Mouse (Mus musculus): Measurements from ENCODE around the gene Cdc37l1. TPM values are rescaled to one million over a fixed set of nuclear protein-coding genes. Genes with fewer than 3 reads are reported as not detected.

The Cdc37l1 gene
- total RNA-seq, 1 experiment, result 46.8 TPM

DNA sequence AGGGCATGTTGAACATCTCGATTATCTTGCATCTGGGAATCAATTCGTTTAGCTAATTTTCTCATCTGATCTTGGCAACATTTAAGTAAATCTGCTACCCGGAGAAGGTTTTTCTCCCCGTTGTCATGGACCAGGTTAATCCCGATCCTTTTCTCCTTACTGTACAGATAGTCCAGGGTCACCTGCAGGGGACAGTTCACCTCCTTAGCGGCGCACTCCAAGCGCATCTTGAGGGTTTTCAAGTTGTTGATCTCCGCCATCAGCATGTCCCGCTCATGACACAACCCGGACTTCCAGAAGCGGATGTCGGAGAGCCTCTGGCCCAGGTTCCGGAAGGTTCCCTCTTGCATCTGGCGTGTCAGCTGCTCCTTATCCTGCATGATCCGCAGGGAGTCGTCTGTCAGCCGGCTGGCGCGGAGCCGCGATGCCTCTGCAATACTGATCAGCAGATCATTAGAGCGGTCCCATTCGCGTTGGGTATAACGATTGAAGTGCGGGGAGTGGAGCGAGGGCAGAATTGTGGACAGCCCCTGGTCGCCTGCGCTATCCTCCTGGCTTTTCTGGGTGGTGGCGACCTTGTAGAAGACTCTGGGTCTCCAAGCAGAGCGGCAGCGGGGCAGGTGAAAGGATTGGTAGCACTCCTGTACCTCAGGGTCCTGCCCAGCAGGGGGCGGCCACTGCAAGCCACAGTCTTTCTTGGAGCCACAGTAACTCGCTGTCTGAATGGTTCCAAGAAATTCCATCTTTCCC lies 15.1 kb upstream of the Cdc37l1 start:
- DNase-seq (ENCODE audit: low read depth, low spot score), result peak; percentile 66
- in situ Hi-C loops (cut with MboI; ENCODE audit: low sequenced_read_pairs in 2 of 2, unreplicated experiment in 2 of 2), result no loop called here
- no peaks in the 10 kb centered on the region for H3K36me3 ChIP-seq (ENCODE audit: control insufficient read depth, insufficient read depth, low read length, poor library complexity, severe bottlenecking)
- no peak overlapping the region for H3K27ac ChIP-seq (ENCODE audit: insufficient read depth, low read depth, low read length, poor library complexity, severe bottlenecking)
- TF ChIP-seq HCFC1 (IDR thresholded peaks at IDR 0.05; ENCODE audit: borderline replicate concordance, insufficient read depth, low read length) (no peak), CHD2 (IDR thresholded peaks at IDR 0.05; ENCODE audit: low read depth, low read length) (no peak), MAFK (IDR thresholded peaks at IDR 0.05; ENCODE audit: insufficient read depth, low read depth, low read length) (no peak), ZC3H11A (IDR thresholded peaks at IDR 0.05; ENCODE audit: borderline replicate concordance, low read depth, low read length) (peak; percentile 61; the same call in 1 of the 2 replicates)
- no peaks in the 10 kb centered on the region for H3K4me1 ChIP-seq (ENCODE audit: control insufficient read depth in 2 of 2, insufficient read depth in 2 of 2, low read length in 2 of 2, poor library complexity in 1 of 2)
- peak overlapping the region; percentile 63 to 64 for H3K4me3 ChIP-seq (ENCODE audit: insufficient read depth in 1 of 2, low read depth in 1 of 2, low read length in 2 of 2, poor library complexity in 1 of 2, severe bottlenecking in 1 of 2)
- peak overlapping the region; percentile 21 for H3K9ac ChIP-seq (ENCODE audit: insufficient read depth, low read depth, low read length, poor library complexity, severe bottlenecking)
- H3K9me3 ChIP-seq (ENCODE audit: control insufficient read depth, insufficient read depth, low read depth, low read length), result no peaks in the 10 kb centered on the region

DNA sequence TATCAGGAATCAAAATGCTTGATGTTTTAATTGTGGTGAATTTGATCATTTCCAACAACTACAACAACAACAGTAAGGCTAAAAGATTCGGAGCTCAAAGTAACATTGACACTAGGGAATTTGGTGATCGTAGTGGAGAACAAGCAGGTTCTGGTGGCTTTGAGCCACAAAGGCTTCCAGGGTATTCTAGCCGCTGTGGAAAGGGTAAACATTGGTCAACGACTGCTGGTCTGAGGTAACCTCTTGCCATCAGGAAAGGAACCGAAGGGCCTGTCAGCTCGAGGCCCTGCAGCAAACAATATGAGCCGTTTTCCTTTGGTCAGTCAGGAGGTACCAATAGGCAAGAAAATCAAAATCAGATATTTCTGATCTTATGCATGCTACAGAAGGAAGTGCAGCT lies 7.5 kb upstream of the Cdc37l1 start:
- in situ Hi-C loops (cut with MboI; ENCODE audit: low sequenced_read_pairs in 2 of 2, unreplicated experiment in 2 of 2), result no loop called here
- Histone ChIP-seq H3K9ac (ENCODE audit: insufficient read depth, low read depth, low read length, poor library complexity, severe bottlenecking) (no peak overlapping the region), H3K36me3 (ENCODE audit: control insufficient read depth, insufficient read depth, low read length, poor library complexity, severe bottlenecking) (no peaks in the 10 kb centered on the region), H3K4me1 (ENCODE audit: control insufficient read depth in 2 of 2, insufficient read depth in 2 of 2, low read length in 2 of 2, poor library complexity in 1 of 2) (no peaks in the 10 kb centered on the region), H3K4me3 (ENCODE audit: insufficient read depth in 1 of 2, low read depth in 1 of 2, low read length in 2 of 2, poor library complexity in 1 of 2, severe bottlenecking in 1 of 2) (no peak overlapping the region), H3K27ac (ENCODE audit: insufficient read depth, low read depth, low read length, poor library complexity, severe bottlenecking) (no peak overlapping the region), H3K9me3 (ENCODE audit: control insufficient read depth, insufficient read depth, low read depth, low read length) (no peaks in the 10 kb centered on the region)
- TF ChIP-seq CHD2 (IDR thresholded peaks at IDR 0.05; ENCODE audit: low read depth, low read length) (no peak), HCFC1 (IDR thresholded peaks at IDR 0.05; ENCODE audit: borderline replicate concordance, insufficient read depth, low read length) (no peak), ZC3H11A (IDR thresholded peaks at IDR 0.05; ENCODE audit: borderline replicate concordance, low read depth, low read length) (no peak), MAFK (IDR thresholded peaks at IDR 0.05; ENCODE audit: insufficient read depth, low read depth, low read length) (no peak), ZNF384 (IDR thresholded peaks at IDR 0.05; ENCODE audit: low read depth, low read length) (no peak)
- DNase-seq (ENCODE audit: low read depth, low spot score), result no peak

- Histone ChIP-seq H3K9ac (ENCODE audit: insufficient read depth, low read depth, low read length, poor library complexity, severe bottlenecking) (peak overlapping the region; percentile 82; the same call in 1 of the 2 replicates), H3K4me3 (ENCODE audit: insufficient read depth in 1 of 2, low read depth in 1 of 2, low read length in 2 of 2, poor library complexity in 1 of 2, severe bottlenecking in 1 of 2) (peak overlapping the region; percentile 87 to 93), H3K36me3 (ENCODE audit: control insufficient read depth, insufficient read depth, low read length, poor library complexity, severe bottlenecking) (no peaks in the 10 kb centered on the region; the same call in 1 of the 2 replicates), H3K4me1 (ENCODE audit: control insufficient read depth in 2 of 2, insufficient read depth in 2 of 2, low read length in 2 of 2, poor library complexity in 1 of 2) (peaks cover 0 to 4% of the 10 kb centered on the region in 2 experiments; a peak in 1 of 4 replicates), H3K9me3 (ENCODE audit: control insufficient read depth, insufficient read depth, low read depth, low read length) (no peaks in the 10 kb centered on the region), H3K27ac (ENCODE audit: insufficient read depth, low read depth, low read length, poor library complexity, severe bottlenecking) (no peak overlapping the region)
- in situ Hi-C loops (cut with MboI; ENCODE audit: low sequenced_read_pairs in 2 of 2, unreplicated experiment in 2 of 2), result no loop called here
- TF ChIP-seq ZNF384 (IDR thresholded peaks at IDR 0.05; ENCODE audit: low read depth, low read length), result no peak
- no peak for TF ChIP-seq ZC3H11A (IDR thresholded peaks at IDR 0.05; ENCODE audit: borderline replicate concordance, low read depth, low read length)
- TF ChIP-seq HCFC1 (IDR thresholded peaks at IDR 0.05; ENCODE audit: borderline replicate concordance, insufficient read depth, low read length), result no peak
- no peak for TF ChIP-seq MAFK (IDR thresholded peaks at IDR 0.05; ENCODE audit: insufficient read depth, low read depth, low read length)
- TF ChIP-seq CHD2 (IDR thresholded peaks at IDR 0.05; ENCODE audit: low read depth, low read length), result no peak
- no peak for DNase-seq (ENCODE audit: low read depth, low spot score)
Observed at GRCm38 (mm10) chr19:28989515-28989914, 637 bp upstream of the Cdc37l1 start.

GRCm38 (mm10) chr19:28990590-28991221 lies 554 bp downstream of the Cdc37l1 start:
- Histone ChIP-seq H3K9ac (ENCODE audit: insufficient read depth, low read depth, low read length, poor library complexity, severe bottlenecking) (peak overlapping the region; percentile 94), H3K4me3 (ENCODE audit: insufficient read depth in 1 of 2, low read depth in 1 of 2, low read length in 2 of 2, poor library complexity in 1 of 2, severe bottlenecking in 1 of 2) (peak overlapping the region; percentile 87 to 93), H3K36me3 (ENCODE audit: control insufficient read depth, insufficient read depth, low read length, poor library complexity, severe bottlenecking) (peaks cover 6% of the 10 kb centered on the region), H3K4me1 (ENCODE audit: control insufficient read depth in 2 of 2, insufficient read depth in 2 of 2, low read length in 2 of 2, poor library complexity in 1 of 2) (peaks cover 0 to 4% of the 10 kb centered on the region in 2 experiments; a peak in 1 of 4 replicates), H3K9me3 (ENCODE audit: control insufficient read depth, insufficient read depth, low read depth, low read length) (no peaks in the 10 kb centered on the region), H3K27ac (ENCODE audit: insufficient read depth, low read depth, low read length, poor library complexity, severe bottlenecking) (peak overlapping the region; percentile 51)
- in situ Hi-C loops (cut with MboI; ENCODE audit: low sequenced_read_pairs in 2 of 2, unreplicated experiment in 2 of 2), result no loop called here
- no peak for DNase-seq (ENCODE audit: low read depth, low spot score)
- no peak for TF ChIP-seq ZC3H11A (IDR thresholded peaks at IDR 0.05; ENCODE audit: borderline replicate concordance, low read depth, low read length)
- no peak for TF ChIP-seq ZNF384 (IDR thresholded peaks at IDR 0.05; ENCODE audit: low read depth, low read length)

Measured in ES-E14 (cell line).